Mouse (Mus musculus): ENCODE results near the gene Pkd1l1. TPM values are rescaled to one million over a fixed set of nuclear protein-coding genes. Genes with fewer than 3 reads are reported as not detected.

Gene Pkd1l1
- polyA plus RNA-seq, 1 experiment from 2014 or later = 0.23 TPM

DNA sequence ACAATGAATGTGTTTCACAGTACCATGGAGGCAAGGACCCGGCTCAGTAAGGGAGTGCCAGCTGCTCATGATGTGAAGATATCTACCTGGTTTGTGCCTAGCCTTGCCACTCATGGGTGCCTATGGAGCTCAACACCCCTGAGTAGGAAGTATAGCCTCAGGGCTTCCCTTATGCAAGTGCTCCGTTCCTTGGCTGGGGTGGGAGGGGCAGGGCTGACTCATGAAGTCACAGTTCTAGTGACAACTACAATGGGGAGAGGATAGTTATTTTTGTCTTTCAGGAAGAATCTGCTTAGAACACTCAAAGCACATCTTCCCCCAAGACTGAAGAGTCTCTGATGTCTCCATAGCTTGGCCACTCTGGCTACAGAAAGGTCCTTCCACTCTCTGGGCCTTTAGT, 125.4 kb downstream of the Pkd1l1 start:
- H3K9ac ChIP-seq (replicated peaks; ENCODE audit: low read depth, low read length) = no peak overlapping the region
- no peak overlapping the region for H3K4me3 ChIP-seq (replicated peaks; ENCODE audit: low read length)
- ATAC-seq = no peak
- no peaks in the 10 kb centered on the region for H3K36me3 ChIP-seq (ENCODE audit: control insufficient read depth, insufficient read depth)
- no peaks in the 10 kb centered on the region for H3K27me3 ChIP-seq (replicated peaks; ENCODE audit: control insufficient read depth, insufficient read depth, low read length)
- no peak overlapping the region for H3K4me2 ChIP-seq (ENCODE audit: low read length)
- H3K27ac ChIP-seq (ENCODE audit: low read length) = no peak overlapping the region
- H3K9me3 ChIP-seq (ENCODE audit: control insufficient read depth, low read length) = no peaks in the 10 kb centered on the region
- no peaks in the 10 kb centered on the region for H3K4me1 ChIP-seq (replicated peaks; ENCODE audit: control insufficient read depth, insufficient read depth, low read length)
- WGBS = 94% methylated on average over 2 of the region's 2 CpGs

- H3K27ac ChIP-seq (ENCODE audit: low read length) = no peak overlapping the region
- no peak overlapping the region for H3K4me2 ChIP-seq (ENCODE audit: low read length)
- no peak for ATAC-seq
- H3K36me3 ChIP-seq (ENCODE audit: control insufficient read depth, insufficient read depth) = no peaks in the 10 kb centered on the region
- H3K4me1 ChIP-seq (replicated peaks; ENCODE audit: control insufficient read depth, insufficient read depth, low read length) = no peaks in the 10 kb centered on the region
- H3K4me3 ChIP-seq (replicated peaks; ENCODE audit: low read length) = no peak overlapping the region
- 95% methylated on average over 6 of the region's 6 CpGs for WGBS
- no peaks in the 10 kb centered on the region for H3K9me3 ChIP-seq (ENCODE audit: control insufficient read depth, low read length)
- H3K9ac ChIP-seq (replicated peaks; ENCODE audit: low read depth, low read length) = no peak overlapping the region
- H3K27me3 ChIP-seq (replicated peaks; ENCODE audit: control insufficient read depth, insufficient read depth, low read length) = no peaks in the 10 kb centered on the region
Measured at GRCm38 (mm10) chr11:8836176-8836575, 136.9 kb downstream of the Pkd1l1 start.

- 72% methylated on average over 4 of the region's 4 CpGs for WGBS
- H3K9ac ChIP-seq (replicated peaks; ENCODE audit: low read depth, low read length) = no peak overlapping the region
- no peak for ATAC-seq
- no peaks in the 10 kb centered on the region for H3K9me3 ChIP-seq (ENCODE audit: control insufficient read depth, low read length)
- no peak overlapping the region for H3K4me2 ChIP-seq (ENCODE audit: low read length)
- no peak overlapping the region for H3K4me3 ChIP-seq (replicated peaks; ENCODE audit: low read length)
- H3K27ac ChIP-seq (ENCODE audit: low read length) = no peak overlapping the region
- H3K4me1 ChIP-seq (replicated peaks; ENCODE audit: control insufficient read depth, insufficient read depth, low read length) = no peaks in the 10 kb centered on the region
- H3K27me3 ChIP-seq (replicated peaks; ENCODE audit: control insufficient read depth, insufficient read depth, low read length) = no peaks in the 10 kb centered on the region
- no peaks in the 10 kb centered on the region for H3K36me3 ChIP-seq (ENCODE audit: control insufficient read depth, insufficient read depth)
Measured at GRCm38 (mm10) chr11:8834121-8834520, 138.9 kb downstream of the Pkd1l1 start.

- no peak overlapping the region for H3K4me2 ChIP-seq (ENCODE audit: low read length)
- H3K27ac ChIP-seq (ENCODE audit: low read length) = no peak overlapping the region
- 72% methylated on average over 4 of the region's 4 CpGs for WGBS
- H3K9me3 ChIP-seq (ENCODE audit: control insufficient read depth, low read length) = no peaks in the 10 kb centered on the region
- no peaks in the 10 kb centered on the region for H3K4me1 ChIP-seq (replicated peaks; ENCODE audit: control insufficient read depth, insufficient read depth, low read length)
- no peak overlapping the region for H3K4me3 ChIP-seq (replicated peaks; ENCODE audit: low read length)
- no peaks in the 10 kb centered on the region for H3K27me3 ChIP-seq (replicated peaks; ENCODE audit: control insufficient read depth, insufficient read depth, low read length)
- no peak overlapping the region for H3K9ac ChIP-seq (replicated peaks; ENCODE audit: low read depth, low read length)
- ATAC-seq = no peak
- H3K36me3 ChIP-seq (ENCODE audit: control insufficient read depth, insufficient read depth) = no peaks in the 10 kb centered on the region
Measured at GRCm38 (mm10) chr11:8830551-8830950, 142.5 kb downstream of the Pkd1l1 start.

- Histone ChIP-seq H3K27ac (ENCODE audit: low read length) (no peak overlapping the region), H3K4me1 (replicated peaks; ENCODE audit: control insufficient read depth, insufficient read depth, low read length) (no peaks in the 10 kb centered on the region), H3K36me3 (ENCODE audit: control insufficient read depth, insufficient read depth) (no peaks in the 10 kb centered on the region), H3K27me3 (replicated peaks; ENCODE audit: control insufficient read depth, insufficient read depth, low read length) (no peaks in the 10 kb centered on the region), H3K4me3 (replicated peaks; ENCODE audit: low read length) (no peak overlapping the region), H3K4me2 (ENCODE audit: low read length) (no peak overlapping the region), H3K9me3 (ENCODE audit: control insufficient read depth, low read length) (no peaks in the 10 kb centered on the region), H3K9ac (replicated peaks; ENCODE audit: low read depth, low read length) (no peak overlapping the region)
- no peak for ATAC-seq
- 93% methylated on average over 3 of the region's 3 CpGs for whole genome bisulfite sequencing
Measured at GRCm38 (mm10) chr11:8829561-8829960, 143.5 kb downstream of the Pkd1l1 start.

GRCm38 (mm10) chr11:8828836-8829526, 144.1 kb downstream of the Pkd1l1 start:
- Histone ChIP-seq H3K4me2 (ENCODE audit: low read length) (no peak overlapping the region), H3K27ac (ENCODE audit: low read length) (no peak overlapping the region), H3K4me1 (replicated peaks; ENCODE audit: control insufficient read depth, insufficient read depth, low read length) (no peaks in the 10 kb centered on the region), H3K4me3 (replicated peaks; ENCODE audit: low read length) (no peak overlapping the region), H3K9me3 (ENCODE audit: control insufficient read depth, low read length) (no peaks in the 10 kb centered on the region), H3K36me3 (ENCODE audit: control insufficient read depth, insufficient read depth) (no peaks in the 10 kb centered on the region), H3K9ac (replicated peaks; ENCODE audit: low read depth, low read length) (no peak overlapping the region), H3K27me3 (replicated peaks; ENCODE audit: control insufficient read depth, insufficient read depth, low read length) (no peaks in the 10 kb centered on the region)
- no peak for ATAC-seq
- 85% methylated on average over 9 of the region's 9 CpGs for WGBS

- Histone ChIP-seq H3K27me3 (replicated peaks; ENCODE audit: control insufficient read depth, insufficient read depth, low read length) (no peaks in the 10 kb centered on the region), H3K9me3 (ENCODE audit: control insufficient read depth, low read length) (no peaks in the 10 kb centered on the region), H3K4me1 (replicated peaks; ENCODE audit: control insufficient read depth, insufficient read depth, low read length) (no peaks in the 10 kb centered on the region), H3K9ac (replicated peaks; ENCODE audit: low read depth, low read length) (no peak overlapping the region), H3K36me3 (ENCODE audit: control insufficient read depth, insufficient read depth) (no peaks in the 10 kb centered on the region), H3K4me3 (replicated peaks; ENCODE audit: low read length) (no peak overlapping the region), H3K4me2 (ENCODE audit: low read length) (no peak overlapping the region), H3K27ac (ENCODE audit: low read length) (no peak overlapping the region)
- 86% methylated on average over 5 of the region's 5 CpGs for WGBS
- ATAC-seq = no peak
Measured at GRCm38 (mm10) chr11:8826609-8827008, 146.5 kb downstream of the Pkd1l1 start.

GRCm38 (mm10) chr11:8826046-8826445, 147.0 kb downstream of the Pkd1l1 start:
- no peak for ATAC-seq
- Histone ChIP-seq H3K4me3 (replicated peaks; ENCODE audit: low read length) (no peak overlapping the region), H3K27me3 (replicated peaks; ENCODE audit: control insufficient read depth, insufficient read depth, low read length) (no peaks in the 10 kb centered on the region), H3K9ac (replicated peaks; ENCODE audit: low read depth, low read length) (no peak overlapping the region), H3K36me3 (ENCODE audit: control insufficient read depth, insufficient read depth) (no peaks in the 10 kb centered on the region), H3K4me2 (ENCODE audit: low read length) (no peak overlapping the region), H3K9me3 (ENCODE audit: control insufficient read depth, low read length) (no peaks in the 10 kb centered on the region), H3K27ac (ENCODE audit: low read length) (no peak overlapping the region), H3K4me1 (replicated peaks; ENCODE audit: control insufficient read depth, insufficient read depth, low read length) (no peaks in the 10 kb centered on the region)
- 82% methylated on average over 3 of the region's 3 CpGs for WGBS

- no peak for ATAC-seq
- H3K27ac ChIP-seq (ENCODE audit: low read length) = no peak overlapping the region
- 92% methylated on average over 3 of the region's 3 CpGs for WGBS
Measured at GRCm38 (mm10) chr11:8825413-8825812, 147.7 kb downstream of the Pkd1l1 start.

GRCm38 (mm10) chr11:8821403-8821802, 151.7 kb downstream of the Pkd1l1 start:
- Histone ChIP-seq H3K36me3 (ENCODE audit: control insufficient read depth, insufficient read depth) (no peaks in the 10 kb centered on the region), H3K4me2 (ENCODE audit: low read length) (no peak overlapping the region), H3K9me3 (ENCODE audit: control insufficient read depth, low read length) (no peaks in the 10 kb centered on the region), H3K4me1 (replicated peaks; ENCODE audit: control insufficient read depth, insufficient read depth, low read length) (no peaks in the 10 kb centered on the region), H3K27me3 (replicated peaks; ENCODE audit: control insufficient read depth, insufficient read depth, low read length) (no peaks in the 10 kb centered on the region), H3K9ac (replicated peaks; ENCODE audit: low read depth, low read length) (no peak overlapping the region), H3K27ac (ENCODE audit: low read length) (no peak overlapping the region), H3K4me3 (replicated peaks; ENCODE audit: low read length) (no peak overlapping the region)
- WGBS = 86% methylated on average over 4 of the region's 4 CpGs
- ATAC-seq = no peak

More at GRCm38 (mm10) chr11:8825413-8825812, 147.7 kb downstream of the Pkd1l1 start:
- H3K9me3 ChIP-seq (ENCODE audit: control insufficient read depth, low read length) = no peaks in the 10 kb centered on the region
- H3K36me3 ChIP-seq (ENCODE audit: control insufficient read depth, insufficient read depth) = no peaks in the 10 kb centered on the region
- no peak overlapping the region for H3K4me2 ChIP-seq (ENCODE audit: low read length)
- no peak overlapping the region for H3K4me3 ChIP-seq (replicated peaks; ENCODE audit: low read length)
- H3K9ac ChIP-seq (replicated peaks; ENCODE audit: low read depth, low read length) = no peak overlapping the region
- no peaks in the 10 kb centered on the region for H3K4me1 ChIP-seq (replicated peaks; ENCODE audit: control insufficient read depth, insufficient read depth, low read length)
- no peaks in the 10 kb centered on the region for H3K27me3 ChIP-seq (replicated peaks; ENCODE audit: control insufficient read depth, insufficient read depth, low read length)

All from forebrain, embryonic 16.5 days (tissue).